Mouse (Mus musculus): ENCODE results near the gene Frs2. TPM values are rescaled to one million over a fixed set of nuclear protein-coding genes. Genes with fewer than 3 reads are reported as not detected.
A peak's percentile ranks its signal among the peaks of the same experiment; 100 is the strongest.
"Not testable (repeated sequence)": the region's sequence is repeated elsewhere in the genome, so short reads cannot be mapped to it uniquely, and the experiment has no call there.

The Frs2 gene
- polyA plus RNA-seq, 1 experiment: 14.9 TPM

- peak; percentile 89 for DNase-seq
- H3K4me3 ChIP-seq (replicated peaks; ENCODE audit: extremely low read depth, low read depth, low read length): peak within 1 kb of the TSS; percentile 99
- no peaks in the 10 kb centered on the region for H3K4me1 ChIP-seq (ENCODE audit: control insufficient read depth, insufficient read depth, low read length)
- TF ChIP-seq CTCF (IDR thresholded peaks at IDR 0.05; ENCODE audit: insufficient read depth, low read length) (no peak), POLR2A (IDR thresholded peaks at IDR 0.05; ENCODE audit: borderline replicate concordance, extremely low read depth, low read depth, low read length) (peak; percentile 87; the same call in 1 of the 2 replicates)
- WGBS: under 1% methylated on average over 65 of the region's 68 CpGs
These were observed 84.9 kb downstream of the Frs2 start, which contains the start of gene Cct2 for GRCm38 (mm10) chr10:117063254-117064021. TSS of gene Cct2 (minus strand) at chr10:117063814.

- DNase-seq: no peak
- H3K4me3 ChIP-seq (replicated peaks; ENCODE audit: extremely low read depth, low read depth, low read length): peak overlapping the region; percentile 99
- TF ChIP-seq CTCF (IDR thresholded peaks at IDR 0.05; ENCODE audit: insufficient read depth, low read length) (no peak), POLR2A (IDR thresholded peaks at IDR 0.05; ENCODE audit: borderline replicate concordance, extremely low read depth, low read depth, low read length) (no peak)
- 3% methylated on average over 15 of the region's 15 CpGs for WGBS
- no peaks in the 10 kb centered on the region for H3K4me1 ChIP-seq (ENCODE audit: control insufficient read depth, insufficient read depth, low read length)
These were observed 85.5 kb downstream of the Frs2 start for GRCm38 (mm10) chr10:117062894-117063253.

- no peak for DNase-seq
- no peak overlapping the region for H3K4me3 ChIP-seq (replicated peaks; ENCODE audit: extremely low read depth, low read depth, low read length)
- H3K4me1 ChIP-seq (ENCODE audit: control insufficient read depth, insufficient read depth, low read length): no peaks in the 10 kb centered on the region
- no peak for TF ChIP-seq CTCF (IDR thresholded peaks at IDR 0.05; ENCODE audit: insufficient read depth, low read length)
- no peak for TF ChIP-seq POLR2A (IDR thresholded peaks at IDR 0.05; ENCODE audit: borderline replicate concordance, extremely low read depth, low read depth, low read length)
- WGBS: 89% methylated on average over 4 of the region's 4 CpGs
These were observed 92.7 kb downstream of the Frs2 start for GRCm38 (mm10) chr10:117055668-117056067.

GRCm38 (mm10) chr10:117049961-117050597, 98.3 kb downstream of the Frs2 start:
- 64% methylated on average over 4 of the region's 4 CpGs for WGBS
- no peak for DNase-seq
- TF ChIP-seq POLR2A (IDR thresholded peaks at IDR 0.05; ENCODE audit: borderline replicate concordance, extremely low read depth, low read depth, low read length) (no peak), CTCF (IDR thresholded peaks at IDR 0.05; ENCODE audit: insufficient read depth, low read length) (no peak)
- Histone ChIP-seq H3K4me1 (ENCODE audit: control insufficient read depth, insufficient read depth, low read length) (no peaks in the 10 kb centered on the region), H3K4me3 (replicated peaks; ENCODE audit: extremely low read depth, low read depth, low read length) (no peak overlapping the region)

- no peak for DNase-seq
- H3K4me3 ChIP-seq (replicated peaks; ENCODE audit: extremely low read depth, low read depth, low read length): no peak overlapping the region
- H3K4me1 ChIP-seq (ENCODE audit: control insufficient read depth, insufficient read depth, low read length): no peaks in the 10 kb centered on the region
- 74% methylated on average over 4 of the region's 4 CpGs for WGBS
- TF ChIP-seq CTCF (IDR thresholded peaks at IDR 0.05; ENCODE audit: insufficient read depth, low read length) (no peak), POLR2A (IDR thresholded peaks at IDR 0.05; ENCODE audit: borderline replicate concordance, extremely low read depth, low read depth, low read length) (no peak)
These were observed 99.1 kb downstream of the Frs2 start for GRCm38 (mm10) chr10:117049253-117049652.

GRCm38 (mm10) chr10:117045175-117046056, 102.9 kb downstream of the Frs2 start, which contains the start of gene Lrrc10:
TSS of gene Lrrc10 (plus strand) at chr10:117045341.
- no peak for DNase-seq
- TF ChIP-seq POLR2A (IDR thresholded peaks at IDR 0.05; ENCODE audit: borderline replicate concordance, extremely low read depth, low read depth, low read length): no peak
- no peak for TF ChIP-seq CTCF (IDR thresholded peaks at IDR 0.05; ENCODE audit: insufficient read depth, low read length)
- 40% methylated on average over 40 of the region's 40 CpGs for WGBS
- Histone ChIP-seq H3K4me3 (replicated peaks; ENCODE audit: extremely low read depth, low read depth, low read length) (no peak within 1 kb of the TSS), H3K4me1 (ENCODE audit: control insufficient read depth, insufficient read depth, low read length) (peaks cover 3% of the 10 kb centered on the region; the same call in 1 of the 2 replicates)

- DNase-seq; H3K4me3 ChIP-seq (replicated peaks; ENCODE audit: extremely low read depth, low read depth, low read length): not testable (repeated sequence)
These were observed 104.7 kb downstream of the Frs2 start for GRCm38 (mm10) chr10:117043497-117044166.

GRCm38 (mm10) chr10:117042295-117042694, 106.0 kb downstream of the Frs2 start:
- TF ChIP-seq POLR2A (IDR thresholded peaks at IDR 0.05; ENCODE audit: borderline replicate concordance, extremely low read depth, low read depth, low read length) (no peak), CTCF (IDR thresholded peaks at IDR 0.05; ENCODE audit: insufficient read depth, low read length) (no peak)
- 40% methylated on average over 14 of the region's 14 CpGs for WGBS
- H3K4me3 ChIP-seq (replicated peaks; ENCODE audit: extremely low read depth, low read depth, low read length): no peak overlapping the region
- peaks cover 3% of the 10 kb centered on the region; the same call in 1 of the 2 replicates for H3K4me1 ChIP-seq (ENCODE audit: control insufficient read depth, insufficient read depth, low read length)
- no peak for DNase-seq

More at GRCm38 (mm10) chr10:117043497-117044166, 104.7 kb downstream of the Frs2 start:
- 27% methylated on average over 16 of the region's 16 CpGs for WGBS
- H3K4me1 ChIP-seq (ENCODE audit: control insufficient read depth, insufficient read depth, low read length): not testable (repeated sequence)

GRCm38 (mm10) chr10:117040355-117040754, 108.0 kb downstream of the Frs2 start:
- TF ChIP-seq CTCF (IDR thresholded peaks at IDR 0.05; ENCODE audit: insufficient read depth, low read length) (no peak), POLR2A (IDR thresholded peaks at IDR 0.05; ENCODE audit: borderline replicate concordance, extremely low read depth, low read depth, low read length) (no peak)
- 66% methylated on average over 6 of the region's 6 CpGs for WGBS
- H3K4me3 ChIP-seq (replicated peaks; ENCODE audit: extremely low read depth, low read depth, low read length): no peak overlapping the region
- H3K4me1 ChIP-seq (ENCODE audit: control insufficient read depth, insufficient read depth, low read length): peaks cover 3% of the 10 kb centered on the region; the same call in 1 of the 2 replicates
- DNase-seq: no peak
